Mouse (Mus musculus) MEL (cell line): ENCODE results near the gene Capn8. TPM values are rescaled to one million over a fixed set of nuclear protein-coding genes. Genes with fewer than 3 reads are reported as not detected.
A peak's percentile ranks its signal among the peaks of the same experiment; 100 is the strongest.

Experiments used
- DNase-seq: peaks from one replicate; pipeline ENCODE4 v3.0.0; 2011; ENCODE audit warnings: low read depth, low spot score
- H3K27ac ChIP-seq: 2 replicates; pipeline ENCODE4 v1.5.1; 2012; ENCODE audit warnings: low read depth, mild to moderate bottlenecking, control low read depth, low read length, moderate library complexity; ENCODE audit not compliant: control insufficient read depth
- H3K27me3 ChIP-seq, 2 experiments: fragments of 150-350 bp in 1 of 2; sonication (generic) in 1 of 2; 2 replicates each; pipeline ENCODE4 v1.6.1; 2012; ENCODE audit warnings: low read length in 2 of 2, mild to moderate bottlenecking in 2 of 2, improper control_type of control experiment in 1 of 2, moderate library complexity in 1 of 2; ENCODE audit not compliant: insufficient read depth in 2 of 2, control insufficient read depth in 1 of 2
- H3K36me3 ChIP-seq, 2 experiments: 2 replicates each; pipeline ENCODE4 v1.6.1; 2012 to 2014; ENCODE audit warnings: low read length in 2 of 2, improper control_type of control experiment in 1 of 2, inconsistent platforms in 1 of 2, mild to moderate bottlenecking in 1 of 2; ENCODE audit not compliant: insufficient read depth in 2 of 2, control insufficient read depth in 1 of 2
- H3K4me1 ChIP-seq, 2 experiments: fragments of 150-350 bp in 1 of 2; sonication (generic) in 1 of 2; 2 replicates each; pipeline ENCODE4 v1.6.1; 2012; ENCODE audit warnings: low read length in 2 of 2, improper control_type of control experiment in 1 of 2, mild to moderate bottlenecking in 1 of 2; ENCODE audit not compliant: insufficient read depth in 2 of 2, control insufficient read depth in 1 of 2
- H3K4me3 ChIP-seq, 2 experiments: fragments of 150-350 bp in 1 of 2; sonication (generic) in 1 of 2; 2 replicates each; pipeline ENCODE4 v1.5.1; 2012; ENCODE audit warnings: low read depth in 2 of 2, low read length in 2 of 2, mild to moderate bottlenecking in 2 of 2, moderate library complexity in 2 of 2, control low read depth in 1 of 2, improper control_type of control experiment in 1 of 2; ENCODE audit not compliant: control insufficient read depth in 1 of 2, insufficient read depth in 1 of 2
- H3K79me2 ChIP-seq: 2 replicates; pipeline ENCODE4 v1.6.1; 2012; ENCODE audit warnings: mild to moderate bottlenecking, low read length, moderate library complexity; ENCODE audit not compliant: control insufficient read depth, poor library complexity, insufficient read depth
- H3K9ac ChIP-seq: 2 replicates; pipeline ENCODE4 v1.6.1; 2012; ENCODE audit warnings: low read depth, mild to moderate bottlenecking, control low read depth, low read length, moderate library complexity; ENCODE audit not compliant: control insufficient read depth, poor library complexity, severe bottlenecking
- H3K9me3 ChIP-seq: fragments of 150-350 bp; sonication (generic); replicated peaks from 2 replicates; pipeline ENCODE4 v1.6.1; 2012; ENCODE audit warnings: mild to moderate bottlenecking, low read length, improper control_type of control experiment, moderate library complexity; ENCODE audit not compliant: insufficient read depth
- BHLHE40 ChIP-seq: IDR thresholded peaks from 2 replicates; pipeline ENCODE4 v1.6.1; 2012; ENCODE audit warnings: low read depth, mild to moderate bottlenecking, inconsistent platforms, low read length, improper control_type of control experiment, borderline replicate concordance
- CHD1 ChIP-seq: IDR thresholded peaks from 2 replicates; pipeline ENCODE4 v1.6.1; 2012; ENCODE audit warnings: low read depth, mild to moderate bottlenecking, inconsistent platforms, low read length, improper control_type of control experiment
- CHD2 ChIP-seq: IDR thresholded peaks from 2 replicates; pipeline ENCODE4 v1.6.1; 2011; ENCODE audit warnings: low read length, improper control_type of control experiment
- CTCF ChIP-seq, 3 experiments: IDR thresholded peaks in 2 of 3; conservative IDR thresholded peaks in 1 of 3; 2 replicates each; pipeline ENCODE4 v1.5.1; 2011 to 2012; ENCODE audit warnings: low read length in 3 of 3, low read depth in 2 of 3, mild to moderate bottlenecking in 2 of 3, improper control_type of control experiment in 1 of 3, inconsistent platforms in 1 of 3, mixed read lengths in 1 of 3, moderate library complexity in 1 of 3; ENCODE audit not compliant: control insufficient read depth in 1 of 3, insufficient read depth in 1 of 3, poor library complexity in 1 of 3, severe bottlenecking in 1 of 3
- E2F4 ChIP-seq: IDR thresholded peaks from 2 replicates; pipeline ENCODE4 v1.6.1; 2011; ENCODE audit warnings: low read depth, low read length, improper control_type of control experiment, borderline replicate concordance
- EP300 ChIP-seq, 2 experiments: IDR thresholded peaks; 2 replicates each; pipeline ENCODE4 v1.6.1; 2011; ENCODE audit warnings: improper control_type of control experiment in 2 of 2, low read length in 2 of 2, low read depth in 1 of 2, mild to moderate bottlenecking in 1 of 2
- GATA1 ChIP-seq: IDR thresholded peaks from 2 replicates; pipeline ENCODE4 v1.6.1; 2011; ENCODE audit warnings: low read depth, low read length, improper control_type of control experiment
- KAT2A ChIP-seq: conservative IDR thresholded peaks from 2 replicates; pipeline ENCODE4 v1.6.1; 2012; ENCODE audit warnings: low read depth, low read length, improper control_type of control experiment, inconsistent platforms
- MAFK ChIP-seq: IDR thresholded peaks from 2 replicates; pipeline ENCODE4 v1.6.1; 2011; ENCODE audit warnings: low read depth, mild to moderate bottlenecking, low read length, improper control_type of control experiment, borderline replicate concordance
- MAX ChIP-seq: IDR thresholded peaks from 2 replicates; pipeline ENCODE4 v1.6.1; 2011; ENCODE audit warnings: low read length, improper control_type of control experiment
- MYC ChIP-seq: IDR thresholded peaks from 2 replicates; pipeline ENCODE4 v1.6.1; 2011; ENCODE audit warnings: low read depth, mild to moderate bottlenecking, low read length, improper control_type of control experiment, moderate library complexity
- NRF1 ChIP-seq: IDR thresholded peaks from 2 replicates; pipeline ENCODE4 v1.6.1; 2014; ENCODE audit warnings: low read depth, mild to moderate bottlenecking, inconsistent platforms, low read length, improper control_type of control experiment, moderate library complexity; ENCODE audit not compliant: poor library complexity, insufficient read depth, severe bottlenecking
- POLR2A ChIP-seq, 2 experiments: IDR thresholded peaks; 2 replicates each; pipeline ENCODE4 v1.6.1; 2011 to 2012; ENCODE audit warnings: low read length in 2 of 2, mild to moderate bottlenecking in 2 of 2, control low read depth in 1 of 2, improper control_type of control experiment in 1 of 2, low read depth in 1 of 2, moderate library complexity in 1 of 2; ENCODE audit not compliant: control insufficient read depth in 1 of 2, insufficient read depth in 1 of 2, poor library complexity in 1 of 2
- POLR2AphosphoS2 ChIP-seq: IDR thresholded peaks from 2 replicates; pipeline ENCODE4 v1.6.1; 2011; ENCODE audit warnings: low read length, improper control_type of control experiment
- POLR2AphosphoS5 ChIP-seq: IDR thresholded peaks from 2 replicates; pipeline ENCODE4 v1.6.1; 2012; ENCODE audit warnings: low read depth, borderline replicate concordance, mild to moderate bottlenecking, inconsistent platforms, low read length, moderate library complexity, mixed read lengths
- RAD21 ChIP-seq: IDR thresholded peaks from 2 replicates; pipeline ENCODE4 v1.6.1; 2011; ENCODE audit warnings: mild to moderate bottlenecking, low read depth, low read length, improper control_type of control experiment
- SIN3A ChIP-seq: IDR thresholded peaks from 2 replicates; pipeline ENCODE4 v1.6.1; 2012; ENCODE audit warnings: low read length, improper control_type of control experiment, inconsistent platforms
- SMC3 ChIP-seq: IDR thresholded peaks from 2 replicates; pipeline ENCODE4 v1.6.1; 2011; ENCODE audit warnings: low read depth, low read length, improper control_type of control experiment
- TCF12 ChIP-seq: IDR thresholded peaks from 2 replicates; pipeline ENCODE4 v1.6.1; 2014; ENCODE audit warnings: low read depth, mild to moderate bottlenecking, inconsistent platforms, low read length, improper control_type of control experiment, moderate library complexity
- ZMIZ1 ChIP-seq: IDR thresholded peaks from 2 replicates; pipeline ENCODE4 v1.6.1; 2012; ENCODE audit warnings: low read depth, mild to moderate bottlenecking, inconsistent platforms, low read length, improper control_type of control experiment, moderate library complexity
- ZNF384 ChIP-seq: IDR thresholded peaks from 2 replicates; pipeline ENCODE4 v1.6.1; 2012; ENCODE audit warnings: low read depth, mild to moderate bottlenecking, inconsistent platforms, low read length, improper control_type of control experiment
- polyA plus RNA-seq, 2 experiments: library from polyadenylated mRNA; stranded (reverse) in 1 of 2; unstranded in 1 of 2; fragments of >175 nt in 1 of 2; fragments of >200 nt in 1 of 2; gene quantifications; 2 replicates each; pipeline versions ENCODE4 v1.2.1 to v1.2.4; 2012; ENCODE audit warnings: low replicate concordance in 2 of 2, low read depth in 1 of 2; ENCODE audit not compliant: insufficient read length in 2 of 2, insufficient read depth in 1 of 2, missing spikeins in 1 of 2
- total RNA-seq: library from RNA; depleted of rRNA; stranded (reverse); fragments of 300-350 nt; gene quantifications from 2 replicates; pipeline ENCODE4 v1.2.3, GENCODE M21; 2012

Gene Capn8
- total and polyA plus RNA-seq, 3 experiments: not detected

DNA sequence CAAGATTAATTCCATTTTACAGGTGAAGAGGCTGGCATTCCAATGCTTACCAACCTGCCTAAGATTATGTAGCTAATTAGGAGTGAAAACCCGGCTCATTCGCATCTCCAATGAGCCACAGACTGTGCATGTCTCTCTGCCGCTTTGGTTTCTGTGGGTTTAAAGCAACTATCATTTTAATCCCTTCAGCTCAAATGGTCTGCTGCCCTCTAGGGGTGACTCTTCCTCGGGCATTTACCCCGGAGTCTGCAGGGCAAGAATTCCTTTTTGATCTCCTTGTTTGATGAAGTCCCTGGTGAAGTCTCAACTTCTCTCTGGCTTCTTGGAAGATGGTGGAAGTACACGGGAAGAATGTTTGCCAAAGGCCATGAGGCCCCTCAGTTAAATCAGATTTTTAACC is 93.0 kb downstream of the Capn8 start:
- Histone ChIP-seq H3K79me2 (no peaks in the 10 kb centered on the region), H3K4me1 (no peaks in the 10 kb centered on the region), H3K27ac (no peak overlapping the region), H3K9me3 (no peaks in the 10 kb centered on the region), H3K27me3 (no peaks in the 10 kb centered on the region), H3K36me3 (no peaks in the 10 kb centered on the region), H3K4me3 (no peak overlapping the region), H3K9ac (no peak overlapping the region)
- no peak for DNase-seq
- no peak for TF ChIP-seq MAX
- no peak for TF ChIP-seq GATA1
- TF ChIP-seq RAD21: peak; percentile 8
- TF ChIP-seq CTCF (IDR thresholded peaks at IDR 0.05 in 2 of 3, conservative IDR thresholded peaks at IDR 0.05 in 1 of 3; ENCODE audit: control insufficient read depth in 1 of 3, insufficient read depth in 1 of 3, low read depth in 2 of 3, low read length in 3 of 3, poor library complexity in 1 of 3, severe bottlenecking in 1 of 3): peak; percentile 9 to 33 (median 31); a peak in 2 of 6 replicates
- TF ChIP-seq SMC3: peak; percentile 22

- H3K9me3 ChIP-seq: no peaks in the 10 kb centered on the region
- H3K36me3 ChIP-seq: no peaks in the 10 kb centered on the region
- no peaks in the 10 kb centered on the region for H3K4me1 ChIP-seq
- H3K27ac ChIP-seq: no peak overlapping the region
- no peaks in the 10 kb centered on the region for H3K27me3 ChIP-seq
- TF ChIP-seq ZMIZ1: no peak
- no peak for TF ChIP-seq CHD2
- TF ChIP-seq MAFK: no peak
- TF ChIP-seq MYC: no peak
- TF ChIP-seq KAT2A: no peak
- TF ChIP-seq TCF12: no peak
- no peak for TF ChIP-seq E2F4
- no peak for TF ChIP-seq NRF1
- no peak for TF ChIP-seq SIN3A
- TF ChIP-seq EP300 (IDR thresholded peaks at IDR 0.05; ENCODE audit: low read depth in 1 of 2, low read length in 2 of 2): no peak
- no peak for TF ChIP-seq CHD1
- no peak for TF ChIP-seq POLR2AphosphoS2
- no peak for TF ChIP-seq POLR2A (IDR thresholded peaks at IDR 0.05; ENCODE audit: control insufficient read depth in 1 of 2, insufficient read depth in 1 of 2, low read depth in 1 of 2, low read length in 2 of 2, poor library complexity in 1 of 2)
- TF ChIP-seq ZNF384: no peak
- TF ChIP-seq MAX: no peak
- no peak for TF ChIP-seq CTCF (IDR thresholded peaks at IDR 0.05 in 2 of 3, conservative IDR thresholded peaks at IDR 0.05 in 1 of 3; ENCODE audit: control insufficient read depth in 1 of 3, insufficient read depth in 1 of 3, low read depth in 2 of 3, low read length in 3 of 3, poor library complexity in 1 of 3, severe bottlenecking in 1 of 3)
- no peak for TF ChIP-seq BHLHE40
- TF ChIP-seq POLR2AphosphoS5: no peak
- no peak overlapping the region for H3K9ac ChIP-seq
- no peaks in the 10 kb centered on the region for H3K79me2 ChIP-seq
- DNase-seq: no peak
- H3K4me3 ChIP-seq: no peak overlapping the region
Observed at GRCm38 (mm10) chr1:182660365-182660764, 95.6 kb downstream of the Capn8 start.
